Mouse (Mus musculus) intestine, embryonic 14.5 days (tissue): ENCODE results near the gene Ccdc187. TPM values are rescaled to one million over a fixed set of nuclear protein-coding genes. Genes with fewer than 3 reads are reported as not detected.
A peak's percentile ranks its signal among the peaks of the same experiment; 100 is the strongest.

Source experiments
- ATAC-seq: fragments of 200-750 bp; cut with Nextera tagmentation; replicated peaks from 2 replicates; pipeline ENCODE4 v1.8.0; 2017; ENCODE audit warnings: low read depth, moderate number of reproducible peaks, moderate TSS enrichment, moderate library complexity; ENCODE audit not compliant: low FRiP score, low TSS enrichment
- DNase-seq: peaks from one replicate; pipeline ENCODE4 v3.0.0-alpha.2; 2018; ENCODE audit warnings: low spot score
- H3K27ac ChIP-seq: fragments of 300-500 bp; sonication (generic); 2 replicates; pipeline ENCODE4 v1.5.1; 2014; ENCODE audit warnings: low read depth, mild to moderate bottlenecking, control low read depth
- H3K27me3 ChIP-seq: fragments of 300-500 bp; sonication (generic); replicated peaks from 2 replicates; pipeline ENCODE4 v1.6.1; 2014; ENCODE audit warnings: low read length, control low read depth; ENCODE audit not compliant: control insufficient read depth, insufficient read depth
- H3K36me3 ChIP-seq: fragments of 300-500 bp; sonication (generic); 2 replicates; pipeline ENCODE4 v1.6.1; 2014; ENCODE audit warnings: low read length, control low read depth; ENCODE audit not compliant: control insufficient read depth, insufficient read depth
- H3K4me1 ChIP-seq: fragments of 300-500 bp; sonication (generic); replicated peaks from 2 replicates; pipeline ENCODE4 v1.6.1; 2014; ENCODE audit warnings: low read length, control low read depth, mixed read lengths; ENCODE audit not compliant: control insufficient read depth, insufficient read depth
- H3K4me2 ChIP-seq: fragments of 300-500 bp; sonication (generic); 2 replicates; pipeline ENCODE4 v1.6.1; 2014; ENCODE audit warnings: low read length
- H3K4me3 ChIP-seq: fragments of 300-500 bp; sonication (generic); 2 replicates; pipeline ENCODE4 v1.5.1; 2014; ENCODE audit warnings: low read depth, low read length, control low read depth, mixed read lengths
- H3K9ac ChIP-seq: fragments of 300-500 bp; sonication (generic); 2 replicates; pipeline ENCODE4 v1.6.1; 2014; ENCODE audit warnings: mild to moderate bottlenecking, low read length
- H3K9me3 ChIP-seq: fragments of 300-500 bp; sonication (generic); 2 replicates; pipeline ENCODE4 v1.6.1; 2016; ENCODE audit warnings: low read length, control low read depth; ENCODE audit not compliant: control insufficient read depth
- WGBS: fragments of 180-500 bp; shearing (Covaris S2); extraction: QIAGEN DNeasy Blood & Tissue Kit; methylation state at CpG from one replicate; pipeline ENCODE4 v1.1.7; 2014; 5-methylcytosine and 5-hydroxymethylcytosine counted together
- polyA plus RNA-seq: library from polyadenylated mRNA; unstranded; fragments of >200 nt; fragmentation: Nextera tagmentation; extraction: Ambion mirVana; gene quantifications from 2 replicates; pipeline ENCODE4 v1.2.1, GENCODE M21; 2014

Ccdc187 gene
- polyA plus RNA-seq, 1 experiment from 2014 or later, result 0.50 TPM

DNA sequence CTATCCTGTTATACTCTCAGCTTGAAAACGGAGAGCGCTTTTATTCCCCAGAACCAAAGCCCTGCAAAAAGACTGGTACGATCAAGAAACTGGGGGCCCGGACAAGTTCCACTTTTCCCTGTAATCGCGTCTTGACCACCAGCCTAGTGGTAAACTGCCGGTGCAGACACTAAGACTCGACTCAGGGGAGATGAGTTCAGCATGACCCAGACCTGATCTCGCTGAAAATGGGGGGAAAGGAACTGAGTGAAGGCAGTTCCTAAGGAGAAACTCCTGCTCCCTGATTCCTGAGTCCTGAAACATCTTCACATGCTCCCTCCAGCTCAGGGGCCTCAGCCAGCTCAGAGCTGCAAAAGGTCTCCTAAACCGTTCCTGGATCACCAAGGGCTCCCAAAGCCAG is 88.6 kb downstream of the Ccdc187 start:
- peaks cover 8% of the 10 kb centered on the region for H3K36me3 ChIP-seq
- H3K9ac ChIP-seq, result no peak overlapping the region
- H3K4me1 ChIP-seq, result no peaks in the 10 kb centered on the region
- peaks cover 73% of the 10 kb centered on the region for H3K27me3 ChIP-seq
- DNase-seq (no peak), ATAC-seq (no peak)
- no peaks in the 10 kb centered on the region for H3K9me3 ChIP-seq
- no peak overlapping the region for H3K27ac ChIP-seq
- no peak overlapping the region for H3K4me3 ChIP-seq
- WGBS, result 17% methylated on average over 10 of the region's 10 CpGs
- no peak overlapping the region for H3K4me2 ChIP-seq

DNA sequence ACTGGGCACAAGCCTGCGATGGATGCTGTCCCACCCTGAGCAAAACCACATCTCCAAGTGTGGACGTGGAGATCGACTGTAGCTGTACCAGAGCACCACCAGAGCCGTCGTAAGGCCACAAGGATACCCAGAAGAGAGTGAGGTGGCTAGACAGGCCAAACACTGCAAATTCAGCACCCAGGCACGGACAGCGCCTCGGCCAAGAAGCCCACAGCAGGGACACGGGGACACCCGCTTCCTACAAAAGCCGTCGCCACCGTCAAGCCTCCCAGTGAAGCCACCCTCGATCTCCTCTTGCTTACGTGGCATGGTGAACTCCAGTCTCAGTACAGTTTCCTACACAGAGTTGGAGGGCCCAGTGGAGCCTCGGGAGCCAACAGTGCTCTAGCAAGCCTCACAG is 89.2 kb downstream of the Ccdc187 start:
- 3% methylated on average over 16 of the region's 16 CpGs for WGBS
- peaks cover 79% of the 10 kb centered on the region for H3K27me3 ChIP-seq
- no peak overlapping the region for H3K27ac ChIP-seq
- H3K9me3 ChIP-seq, result no peaks in the 10 kb centered on the region
- DNase-seq (peak; percentile 81), ATAC-seq (no peak)
- H3K36me3 ChIP-seq, result peaks cover 2% of the 10 kb centered on the region
- H3K4me1 ChIP-seq, result no peaks in the 10 kb centered on the region
- no peak overlapping the region for H3K4me2 ChIP-seq
- H3K4me3 ChIP-seq, result no peak overlapping the region
- no peak overlapping the region for H3K9ac ChIP-seq

DNA sequence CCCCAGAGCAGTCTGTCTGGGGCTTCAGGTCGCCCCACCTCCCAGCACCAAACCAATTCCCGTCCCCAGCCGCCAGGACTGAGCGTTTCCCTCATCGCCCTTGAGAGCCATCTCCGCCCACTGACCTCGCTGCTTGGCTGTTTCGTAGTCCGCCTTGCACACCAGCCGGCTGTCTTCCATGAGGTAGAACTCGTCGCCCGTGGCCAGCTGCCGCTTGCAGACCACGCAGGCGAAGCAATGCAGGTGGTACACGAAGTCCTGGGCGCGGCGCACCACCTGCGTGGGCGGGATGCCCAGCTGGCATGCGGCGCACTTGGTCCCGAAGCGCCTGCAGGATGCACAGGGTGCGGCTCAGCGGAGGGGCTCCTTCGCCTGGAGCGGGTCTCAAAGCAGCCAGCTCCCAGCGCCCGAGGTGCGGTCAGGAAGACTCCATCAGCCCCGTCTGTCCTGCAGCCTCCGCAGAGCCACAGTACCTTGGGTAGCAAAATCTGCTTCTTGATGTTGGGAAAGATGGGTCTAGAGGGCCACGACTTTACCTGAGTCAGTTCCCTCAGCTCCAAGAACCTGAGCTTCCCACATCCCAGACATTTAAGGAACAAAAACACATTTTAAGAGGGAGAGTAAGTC is 91.4 kb downstream of the Ccdc187 start:
- H3K4me3 ChIP-seq, result no peak overlapping the region
- no peaks in the 10 kb centered on the region for H3K36me3 ChIP-seq
- peaks cover 100% of the 10 kb centered on the region for H3K27me3 ChIP-seq
- H3K27ac ChIP-seq, result no peak overlapping the region
- DNase-seq (no peak), ATAC-seq (no peak)
- no peaks in the 10 kb centered on the region for H3K9me3 ChIP-seq
- no peak overlapping the region for H3K9ac ChIP-seq
- H3K4me1 ChIP-seq, result no peaks in the 10 kb centered on the region; the same call in 1 of the 2 replicates
- WGBS, result 2% methylated on average over 36 of the region's 36 CpGs
- no peak overlapping the region for H3K4me2 ChIP-seq

DNA sequence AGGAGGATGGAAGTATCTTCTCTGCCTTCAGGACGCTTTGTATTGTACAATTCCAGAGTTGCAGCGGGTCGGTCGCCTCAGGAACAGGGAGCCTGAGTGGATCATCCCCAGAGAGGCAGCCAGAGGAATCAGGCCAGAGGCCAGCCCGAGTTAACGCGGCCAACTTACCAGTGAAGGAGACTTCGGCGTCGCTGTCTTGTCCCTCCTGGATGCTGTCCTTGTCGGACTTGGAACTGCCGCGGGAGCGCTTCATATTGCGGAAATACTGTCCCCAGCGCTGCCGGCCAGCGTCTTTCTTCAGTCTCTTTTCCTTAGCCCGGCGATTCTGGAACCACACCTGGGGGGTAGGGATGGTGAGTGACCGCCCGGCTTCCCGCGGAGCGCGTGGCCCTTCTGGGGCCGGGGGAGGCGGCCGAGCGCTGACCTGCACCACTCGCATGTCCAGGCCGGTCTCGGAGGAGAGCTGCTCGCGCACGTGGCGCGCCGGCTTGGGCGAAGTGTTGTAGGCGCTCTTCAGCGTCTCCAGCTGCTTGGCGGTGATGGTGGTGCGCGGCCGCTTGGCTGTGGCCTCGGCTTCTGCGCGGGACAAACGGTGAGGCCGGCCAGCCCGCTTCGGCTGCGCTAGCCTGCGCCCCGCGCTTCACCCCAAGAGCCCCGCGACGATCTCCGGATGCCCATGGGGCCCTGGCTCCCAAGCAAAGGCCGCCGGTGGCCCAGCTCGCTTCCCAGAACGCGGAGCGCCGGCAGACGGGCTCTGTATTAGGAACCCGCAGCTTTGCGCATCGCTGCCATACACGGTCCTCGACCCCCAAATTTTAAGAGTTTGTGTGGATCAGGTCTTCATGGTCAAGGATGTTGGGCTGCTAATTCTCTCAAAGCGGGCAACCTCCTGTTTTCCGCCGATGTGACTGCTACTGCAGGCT is 92.2 kb downstream of the Ccdc187 start:
- under 1% methylated on average over 77 of the region's 77 CpGs for WGBS
- H3K4me1 ChIP-seq, result no peaks in the 10 kb centered on the region; the same call in 1 of the 2 replicates
- H3K27ac ChIP-seq, result no peak overlapping the region
- H3K36me3 ChIP-seq, result no peaks in the 10 kb centered on the region
- no peaks in the 10 kb centered on the region for H3K9me3 ChIP-seq
- no peak overlapping the region for H3K4me2 ChIP-seq
- peaks cover 100% of the 10 kb centered on the region for H3K27me3 ChIP-seq
- H3K4me3 ChIP-seq, result peak overlapping the region; percentile 3; the same call in 1 of the 2 replicates
- no peak overlapping the region for H3K9ac ChIP-seq
- DNase-seq (no peak), ATAC-seq (no peak)

DNA sequence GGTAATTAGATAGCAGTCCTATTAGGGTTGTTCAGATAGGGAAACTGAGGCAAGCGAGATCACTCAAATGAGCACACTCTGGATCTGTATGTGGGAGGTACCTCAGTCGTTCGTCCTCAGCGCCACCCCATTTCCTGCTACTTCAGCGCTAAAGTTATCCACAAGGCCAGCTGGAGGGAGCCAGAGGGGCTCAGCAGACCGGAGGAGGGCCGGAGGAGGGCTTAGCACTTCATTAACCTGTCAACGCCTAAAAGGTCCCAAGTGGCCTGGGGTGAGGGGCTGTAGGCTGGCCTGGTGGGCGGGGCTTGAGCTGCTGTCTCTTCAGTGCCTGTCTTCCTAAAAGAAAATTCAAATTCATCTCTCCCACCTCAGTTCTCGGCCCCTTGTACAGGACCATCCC is 95.9 kb downstream of the Ccdc187 start:
- no peak overlapping the region for H3K4me3 ChIP-seq
- H3K9me3 ChIP-seq, result no peaks in the 10 kb centered on the region
- ATAC-seq (no peak), DNase-seq (no peak)
- no peaks in the 10 kb centered on the region for H3K36me3 ChIP-seq
- H3K27ac ChIP-seq, result no peak overlapping the region
- no peak overlapping the region for H3K4me2 ChIP-seq
- peaks cover 96% of the 10 kb centered on the region for H3K27me3 ChIP-seq
- no peaks in the 10 kb centered on the region; the same call in 1 of the 2 replicates for H3K4me1 ChIP-seq
- under 1% methylated on average over 10 of the region's 10 CpGs for WGBS
- H3K9ac ChIP-seq, result no peak overlapping the region

DNA sequence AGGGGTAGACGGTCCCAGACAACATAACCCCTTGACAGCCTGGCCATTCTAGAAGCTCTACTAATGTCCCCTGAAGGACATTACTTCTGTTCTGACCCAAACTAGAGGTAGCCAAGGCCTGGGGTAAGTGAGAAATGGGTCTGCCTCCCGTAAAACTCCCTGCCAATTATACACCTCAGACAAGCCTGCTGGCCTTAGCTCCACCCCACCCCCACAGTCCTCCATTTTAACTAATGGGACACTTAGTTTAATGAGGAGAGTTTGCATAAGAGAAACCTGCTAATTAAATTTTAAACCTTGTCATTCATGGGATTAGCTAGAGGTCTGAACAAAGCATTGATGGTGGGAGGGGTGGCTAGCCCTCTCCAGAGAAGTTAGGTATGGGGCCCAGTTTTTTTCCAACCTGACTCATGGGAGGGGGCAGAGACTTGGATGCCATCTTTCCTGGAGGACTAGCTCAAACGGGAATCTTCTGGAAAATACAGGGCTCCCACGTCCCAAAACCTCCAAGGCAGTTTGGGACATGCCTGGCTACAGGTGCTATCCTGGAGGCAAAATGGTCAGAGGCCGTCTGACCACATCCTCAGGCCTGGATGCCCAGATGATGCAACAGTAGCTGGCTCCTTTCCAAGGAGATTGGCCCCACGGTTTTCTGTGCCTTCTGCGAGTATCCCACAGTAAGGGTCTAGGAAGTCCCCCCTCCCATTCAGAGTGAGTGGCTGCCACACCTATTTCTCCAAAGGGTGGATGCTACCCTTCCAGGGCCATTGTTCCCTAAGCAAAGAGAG is 99.6 kb downstream of the Ccdc187 start:
- no peak overlapping the region for H3K4me3 ChIP-seq
- H3K36me3 ChIP-seq, result no peaks in the 10 kb centered on the region
- H3K9me3 ChIP-seq, result no peaks in the 10 kb centered on the region
- WGBS, result 37% methylated on average over 7 of the region's 7 CpGs
- H3K27ac ChIP-seq, result no peak overlapping the region
- H3K4me1 ChIP-seq, result no peaks in the 10 kb centered on the region; the same call in 1 of the 2 replicates
- H3K4me2 ChIP-seq, result no peak overlapping the region
- ATAC-seq, result no peak
- DNase-seq, result no peak
- peaks cover 82% of the 10 kb centered on the region for H3K27me3 ChIP-seq
- no peak overlapping the region for H3K9ac ChIP-seq

Other genes with a start within 250 kb of the Ccdc187 start
- gene Nacc2, start 171.3 kb downstream of the Ccdc187 start, polyA plus RNA-seq, result 11.3 and 13.2 TPM in 2 replicates
- gene Lhx3, start 86.3 kb downstream of the Ccdc187 start, polyA plus RNA-seq, result not detected in 2 replicates
- 23.4 and 24.6 TPM in 2 replicates for gene Qsox2, start 57.0 kb downstream of the Ccdc187 start, polyA plus RNA-seq
- 23.4 and 26.7 TPM in 2 replicates for gene Gpsm1, start 21.0 kb upstream of the Ccdc187 start, polyA plus RNA-seq
- gene Dnlz, start 57.6 kb upstream of the Ccdc187 start, polyA plus RNA-seq, result 25.4 and 29.2 TPM in 2 replicates
- 1.0 and 1.1 TPM in 2 replicates for gene Card9, start 66.4 kb upstream of the Ccdc187 start, polyA plus RNA-seq
- gene Snapc4, start 86.1 kb upstream of the Ccdc187 start, polyA plus RNA-seq, result 30.4 and 31.1 TPM in 2 replicates
- gene Entr1, start 94.8 kb upstream of the Ccdc187 start, polyA plus RNA-seq, result 96.2 and 101 TPM in 2 replicates
- 90.2 and 99.7 TPM in 2 replicates for gene Pmpca, start 94.8 kb upstream of the Ccdc187 start, polyA plus RNA-seq
- 18.4 and 22.8 TPM in 2 replicates for gene Inpp5e, start 114.6 kb upstream of the Ccdc187 start, polyA plus RNA-seq
- gene Sec16a, start 150.7 kb upstream of the Ccdc187 start, polyA plus RNA-seq, result 33.7 and 39.8 TPM in 2 replicates
- gene Notch1, start 222.1 kb upstream of the Ccdc187 start, polyA plus RNA-seq, result 21.6 and 24.3 TPM in 2 replicates